Mouse (Mus musculus) Muller cell, postnatal 12 days (primary cell): ENCODE measurements at regions not wholly inside any gene's neighbourhood (a gene's known extent, or its start where the extent isn't known, plus 50 kb on each side); places are given as distances from the start of the nearest gene placed in this dataset.

Experiments used
- DNase-seq: peaks from one replicate; pipeline ENCODE4 v3.0.0-alpha.2; 2015; ENCODE audit errors: inconsistent ontology term

DNA sequence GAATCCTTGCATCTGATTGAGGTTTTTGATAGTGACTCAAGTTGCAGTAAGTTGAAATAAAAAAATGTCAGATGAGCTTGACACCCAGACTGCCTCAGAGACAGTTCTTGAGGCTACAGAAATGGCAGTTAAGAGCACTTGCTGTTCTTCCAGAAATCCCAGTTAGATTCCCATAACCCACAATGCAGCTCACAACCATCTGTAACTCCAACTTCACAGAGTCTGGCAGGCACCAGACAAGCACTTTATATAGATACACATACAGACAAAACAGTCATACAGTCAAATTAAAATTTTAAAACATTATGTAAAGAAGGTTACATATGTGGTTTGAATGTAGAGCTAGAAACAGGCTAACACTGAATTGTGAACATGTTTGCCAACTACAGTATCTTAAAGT is 786.2 kb downstream of the Slc16a7 start:
- DNase-seq = no peak

DNA sequence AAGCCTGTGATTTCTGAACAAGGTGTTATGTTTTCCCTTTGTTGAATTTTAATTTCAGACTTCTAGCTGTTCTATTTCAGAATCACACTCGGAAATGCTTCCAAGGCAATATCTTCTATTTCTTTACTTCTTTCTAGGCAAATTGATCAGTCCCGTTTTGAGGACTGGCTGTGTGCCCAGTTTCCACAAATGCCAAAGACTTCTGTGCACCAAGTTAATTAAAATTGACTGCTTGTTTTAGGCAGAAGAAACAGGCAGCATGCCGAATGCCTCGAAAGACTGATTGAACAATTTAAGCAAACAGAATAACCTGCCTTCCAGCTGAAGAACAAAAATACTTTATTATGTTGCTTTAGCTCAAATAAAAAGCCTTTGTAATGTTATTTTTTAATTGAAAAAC is 818.5 kb downstream of the Slc16a7 start:
- DNase-seq = peak; percentile 19

- DNase-seq = no peak
Measured at GRCm38 (mm10) chr10:124563626-124564025, 825.6 kb downstream of the Slc16a7 start.

DNA sequence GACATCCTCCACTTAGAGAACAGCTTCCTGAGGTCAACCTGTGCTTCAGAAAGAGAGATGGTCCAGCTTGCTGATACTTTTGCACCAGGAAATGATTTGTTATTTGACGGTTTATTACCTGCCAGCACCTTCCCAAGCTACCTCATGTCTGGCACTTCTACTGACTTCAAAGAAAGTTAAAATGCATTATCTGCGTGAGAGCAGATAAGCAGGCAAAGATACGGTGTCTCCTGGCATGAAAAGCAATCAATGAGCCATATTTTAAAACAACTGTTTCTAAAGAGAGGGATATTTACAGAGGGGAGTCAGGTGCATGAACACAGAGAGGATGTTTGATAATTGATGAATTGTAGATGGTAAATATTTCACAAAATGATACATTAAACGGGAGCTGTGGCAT is 861.1 kb downstream of the Slc16a7 start:
- DNase-seq = no peak
